Mouse (Mus musculus) cerebellum, postnatal 36 days (tissue): ENCODE measurements around the gene Maz.

Experiments used
- DNase-seq, 2 experiments: peaks; one replicate each; pipeline ENCODE4 v3.0.0; 2021 to 2022; ENCODE audit warnings: mixed read lengths in 2 of 2

Maz gene

DNA sequence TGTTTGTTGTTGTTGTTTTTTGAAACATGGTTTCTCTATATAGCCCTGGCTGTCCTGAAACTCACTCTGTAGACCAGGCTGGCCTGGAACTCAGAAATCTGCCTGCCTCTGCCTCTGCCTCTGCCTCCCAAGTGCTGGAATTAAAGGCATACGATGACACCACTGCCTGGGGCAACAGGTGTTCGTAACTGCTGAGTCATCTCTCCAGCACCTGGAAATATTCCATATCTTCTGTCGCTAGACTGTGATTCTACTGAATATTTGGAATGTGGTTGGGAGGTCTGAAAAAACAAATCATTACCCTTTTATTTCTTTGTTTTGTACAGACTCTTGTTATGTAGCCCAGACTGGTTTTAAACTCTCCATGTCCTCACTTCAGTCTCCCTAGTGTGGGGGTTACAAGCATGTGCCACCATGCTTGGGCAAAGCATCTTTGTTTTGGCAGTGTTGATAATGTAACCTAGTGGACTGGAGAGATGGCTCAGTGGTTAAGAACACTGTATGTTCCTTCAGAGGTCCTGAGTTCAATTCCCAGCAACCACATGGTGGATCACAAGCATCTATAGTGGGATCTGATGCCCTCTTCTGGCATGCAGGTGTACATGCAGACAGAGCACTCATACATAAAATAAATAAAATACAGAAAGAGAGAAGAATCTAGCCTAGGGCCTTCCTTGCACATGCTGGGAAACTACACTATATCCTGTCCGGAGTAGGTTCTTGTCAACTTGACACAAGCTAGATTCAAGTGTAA lies 22.5 kb downstream of the Maz start:
- no peak for DNase-seq

DNA sequence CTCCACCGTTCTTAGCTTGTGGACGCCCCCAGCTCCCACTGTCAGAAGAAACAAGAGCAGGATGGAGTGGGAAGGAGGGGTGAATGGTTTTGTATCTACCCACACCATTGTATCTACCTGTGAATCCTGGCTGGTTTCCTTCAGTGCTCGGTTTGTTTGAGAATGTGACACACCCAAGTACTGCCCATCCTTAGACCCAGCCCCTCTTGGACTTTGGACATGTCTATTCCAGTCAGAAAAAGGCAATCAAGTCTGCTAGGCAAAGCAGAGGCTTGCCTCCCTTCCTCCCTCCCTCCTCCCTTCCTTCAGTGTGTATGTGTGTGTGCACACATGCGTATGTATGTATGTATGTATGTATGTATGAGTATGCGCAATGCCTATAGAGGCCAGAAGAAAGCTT lies 23.2 kb downstream of the Maz start:
- DNase-seq: no peak

- no peak for DNase-seq
These were observed 27.3 kb downstream of the Maz start for GRCm38 (mm10) chr7:126999568-126999967.

GRCm38 (mm10) chr7:126996449-126996848 lies 30.4 kb downstream of the Maz start:
- no peak for DNase-seq

DNA sequence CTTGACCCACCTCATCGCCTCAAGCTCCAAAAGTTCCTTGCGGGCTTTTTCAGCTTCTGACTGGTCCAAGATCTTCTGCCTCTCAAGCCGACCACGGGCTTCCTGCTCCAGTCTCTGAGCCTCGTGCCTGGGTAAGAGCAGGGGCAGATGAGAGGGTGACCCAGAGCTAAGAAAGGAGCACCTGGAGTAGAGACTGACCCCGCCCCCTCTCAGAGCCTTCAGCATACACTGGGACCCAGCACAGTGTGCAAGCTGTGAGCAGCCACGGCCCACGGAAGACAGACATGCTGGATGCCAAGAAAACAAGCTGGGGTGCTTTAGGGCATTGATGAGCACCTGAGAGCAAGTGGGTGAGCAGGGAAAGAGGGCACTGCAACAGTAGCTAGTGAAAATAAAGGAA lies 38.0 kb downstream of the Maz start:
- no peak for DNase-seq

DNA sequence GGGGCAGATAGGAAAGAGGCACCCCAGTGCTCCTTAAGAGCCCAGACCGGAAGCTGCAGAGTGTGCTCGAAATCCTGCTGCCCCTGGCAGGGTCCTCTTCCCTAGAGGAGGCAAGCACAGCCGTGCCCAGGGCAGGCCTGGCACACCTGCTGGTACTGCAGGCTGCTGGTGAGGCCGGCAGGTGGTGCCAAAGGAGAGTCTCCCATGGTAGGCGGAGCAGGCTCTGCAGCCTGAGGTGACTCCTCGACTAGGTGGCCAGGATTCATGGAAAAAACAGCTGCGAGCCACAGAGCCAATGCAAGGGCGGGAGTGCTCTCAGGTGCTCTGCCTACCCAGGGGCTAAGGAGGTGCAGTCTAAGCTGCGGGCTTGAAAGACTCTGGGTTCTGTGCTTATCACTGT lies 40.5 kb downstream of the Maz start:
- peak; percentile 81 to 87 for DNase-seq

- no peak for DNase-seq
These were observed 42.0 kb downstream of the Maz start for GRCm38 (mm10) chr7:126984667-126985444.

DNA sequence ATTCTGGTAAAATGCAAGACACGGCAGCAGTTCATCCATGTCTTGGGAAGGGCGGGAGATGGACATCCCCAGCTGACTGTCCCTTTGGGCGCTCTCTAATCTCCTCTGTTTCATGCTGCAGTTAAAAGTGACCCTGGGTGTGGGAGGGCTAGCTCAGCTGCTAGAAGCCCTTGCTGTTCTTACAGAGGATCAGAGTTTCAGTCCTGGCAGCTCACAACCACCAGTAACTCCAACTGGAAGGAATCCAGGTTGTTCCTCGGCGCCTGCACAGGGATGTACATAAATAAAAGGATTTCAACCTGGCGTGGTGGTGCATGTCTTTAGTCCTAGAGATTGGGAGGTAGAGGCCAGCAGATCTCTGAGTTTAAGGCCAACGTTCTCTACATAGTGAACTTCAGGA lies 43.7 kb downstream of the Maz start:
- no peak for DNase-seq

DNA sequence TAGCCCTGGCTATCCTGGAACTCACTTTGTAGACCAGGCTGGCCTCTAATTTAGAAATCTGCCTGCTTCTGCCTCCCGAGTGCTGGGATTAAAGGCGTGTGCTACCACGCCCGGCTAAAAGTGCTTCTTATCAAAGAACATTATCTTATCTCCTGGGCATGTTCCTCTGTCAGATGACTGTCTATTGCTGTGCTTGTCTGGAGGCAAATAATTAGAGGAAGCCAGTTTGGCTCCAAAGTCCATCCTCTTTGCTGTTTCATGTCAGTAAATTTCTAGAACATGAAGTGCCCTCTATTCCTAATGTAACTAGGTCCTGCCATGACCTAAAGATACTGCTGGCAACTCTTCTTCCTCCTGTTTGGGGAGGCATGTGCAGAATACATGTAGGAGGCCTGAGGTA lies 44.8 kb downstream of the Maz start:
- no peak for DNase-seq

DNA sequence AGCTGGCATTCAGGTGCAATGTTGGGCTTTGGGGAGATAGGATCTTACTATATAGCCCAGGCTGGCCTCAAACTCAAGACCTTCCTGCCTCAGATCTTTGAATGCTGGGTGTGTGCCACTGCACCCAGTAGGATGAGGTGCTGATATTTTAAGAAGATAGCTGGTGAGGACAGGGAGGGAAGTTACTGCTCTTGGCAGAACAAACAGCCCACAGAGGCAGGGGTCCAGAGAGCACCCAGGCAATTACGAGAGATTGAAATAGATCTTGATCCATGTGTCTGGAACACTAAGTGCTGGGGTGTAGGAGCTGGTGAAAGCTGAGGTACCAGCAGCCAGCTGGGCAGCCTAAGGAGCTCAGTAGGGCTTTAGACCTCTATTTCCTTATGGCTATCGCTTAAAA lies 45.2 kb downstream of the Maz start:
- no peak for DNase-seq

GRCm38 (mm10) chr7:126978841-126979240 lies 48.0 kb downstream of the Maz start:
- DNase-seq: no peak

- DNase-seq: peak in 1 of 2 experiments; percentile 37
These were observed 49.9 kb downstream of the Maz start for GRCm38 (mm10) chr7:126976878-126977459.

DNA sequence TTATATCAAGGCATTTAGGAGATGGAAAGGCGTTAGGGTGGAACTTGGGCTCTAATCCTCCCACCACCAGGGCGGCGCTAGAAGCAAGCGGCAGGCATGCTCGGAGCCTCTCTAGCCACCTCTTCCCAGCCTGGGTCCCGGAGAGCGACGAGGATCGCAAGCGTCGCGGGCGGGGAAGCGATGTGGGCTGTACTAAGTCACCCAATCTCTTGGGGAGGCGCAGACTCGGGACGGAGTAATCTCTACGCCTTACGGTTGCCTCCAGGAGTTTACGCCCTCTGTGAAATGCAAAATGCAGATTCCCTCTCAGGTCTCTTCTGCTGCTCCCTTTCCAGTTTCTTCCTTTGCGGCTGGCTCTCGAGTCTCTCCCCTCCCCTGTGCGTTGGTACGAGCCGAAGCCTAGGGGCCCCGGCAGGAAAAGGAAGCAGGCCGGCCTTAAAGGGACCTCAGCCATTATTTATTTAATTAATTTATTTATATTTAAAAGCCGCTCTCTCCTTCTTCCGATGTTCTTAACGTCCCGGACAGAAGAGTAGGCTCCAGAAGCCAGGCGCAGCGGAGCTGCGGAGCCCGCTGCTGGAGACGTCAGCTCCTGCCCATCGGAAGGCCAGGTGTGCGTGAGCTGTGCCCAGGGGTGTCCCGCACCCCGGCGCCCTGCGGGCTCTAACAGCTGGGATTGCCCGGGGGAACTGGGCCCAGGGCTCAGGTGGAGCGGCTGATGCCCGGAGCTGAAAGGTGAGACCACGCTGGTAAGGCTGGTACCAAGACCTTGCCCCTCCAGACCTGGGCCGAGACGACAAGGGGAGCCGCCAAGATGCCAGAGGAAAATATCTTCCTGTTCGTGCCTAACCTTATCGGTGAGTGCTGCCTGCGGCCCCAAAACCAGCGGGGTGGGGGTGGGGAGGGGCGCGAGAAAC lies 50.6 kb downstream of the Maz start, which contains the start of gene Cdiptos:
Gene Cdiptos (minus strand): TSS at position 149 of the 917 bp plus-strand sequence.
- DNase-seq: peak; percentile 97 to 98

- DNase-seq: no peak
These were observed 51.1 kb downstream of the Maz start, which contains the start of gene Cdipt for GRCm38 (mm10) chr7:126975893-126975949. Gene Cdipt, plus strand, starts transcription at chr7:126975914.

DNA sequence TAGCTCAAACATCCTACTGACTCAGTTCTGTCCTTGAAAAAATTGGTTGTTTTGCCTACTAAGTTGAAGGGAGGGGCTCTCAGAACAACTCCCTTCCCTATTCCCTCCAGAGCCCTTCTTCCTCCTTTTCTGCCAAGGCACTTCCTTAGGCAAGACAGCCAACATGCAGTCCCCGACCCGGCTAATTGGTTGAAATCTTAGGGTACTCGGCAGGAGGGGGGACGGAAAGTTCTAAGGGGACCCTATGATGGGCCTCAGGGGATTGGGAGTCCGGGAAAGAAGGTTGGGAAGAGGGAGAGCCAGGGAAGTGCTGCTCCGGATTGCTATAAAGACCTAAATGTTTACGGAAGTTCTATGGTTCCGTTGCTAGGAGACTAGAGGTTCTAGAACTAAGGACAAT lies 51.3 kb downstream of the Maz start:
- DNase-seq: no peak
